Mouse (Mus musculus) C2C12 (cell line): ENCODE results near the gene Kmt2e.

Experiments
- CEBPB ChIP-seq: IDR thresholded peaks from one replicate; pipeline ENCODE4 v1.6.1; 2011; ENCODE audit warnings: low read depth, mild to moderate bottlenecking, control low read depth, moderate library complexity
- CTCF ChIP-seq: IDR thresholded peaks from one replicate; pipeline ENCODE4 v1.5.1; 2011; ENCODE audit not compliant: control insufficient read depth, insufficient read depth, insufficient read length
- MAX ChIP-seq: IDR thresholded peaks from one replicate; pipeline ENCODE4 v1.6.1; 2011; ENCODE audit warnings: mild to moderate bottlenecking, control low read depth
- USF1 ChIP-seq: IDR thresholded peaks from one replicate; pipeline ENCODE4 v1.6.1; 2011; ENCODE audit warnings: low read depth, mild to moderate bottlenecking, control low read depth, moderate library complexity

DNA sequence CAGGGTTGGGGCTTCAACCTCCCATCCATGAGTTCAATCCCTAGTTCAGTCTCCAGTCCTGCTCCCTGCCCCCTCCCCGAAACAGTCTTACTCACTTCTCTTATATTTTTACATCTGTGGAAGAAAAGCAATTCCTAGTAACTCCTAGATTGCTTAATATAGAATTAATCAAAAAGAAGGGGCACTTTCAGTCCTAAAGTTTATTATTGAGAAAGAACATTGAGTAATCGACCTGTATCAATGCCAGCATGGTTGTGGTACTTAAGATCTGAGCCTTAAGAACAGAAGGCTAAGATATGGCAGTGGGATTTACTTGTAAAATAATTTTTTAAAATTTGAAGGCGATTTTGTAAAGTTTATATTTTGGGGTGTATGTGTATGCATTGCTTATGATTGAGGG is 5.6 kb downstream of the Kmt2e start:
- TF ChIP-seq CTCF (no peak), USF1 (no peak), CEBPB (no peak), MAX (no peak)
